Mouse (Mus musculus) bone marrow macrophage, adult 2 months (primary cell): ENCODE data around the gene Rnf5. TPM values are rescaled to one million over a fixed set of nuclear protein-coding genes. Genes with fewer than 3 reads are reported as not detected.

Experiments used
- H3K27ac ChIP-seq: 2 replicates; pipeline ENCODE4 v1.5.1; 2012; ENCODE audit warnings: low read depth, low read length; ENCODE audit not compliant: insufficient read depth
- H3K4me1 ChIP-seq: 2 replicates; pipeline ENCODE4 v1.6.1; 2012; ENCODE audit warnings: low read length; ENCODE audit not compliant: control insufficient read depth, insufficient read depth
- H3K4me3 ChIP-seq: 2 replicates; pipeline ENCODE4 v1.5.1; 2012; ENCODE audit warnings: mild to moderate bottlenecking, low read length, moderate library complexity; ENCODE audit not compliant: insufficient read depth
- CTCF ChIP-seq: IDR thresholded peaks from 2 replicates; pipeline ENCODE4 v1.5.1; 2012; ENCODE audit warnings: low read depth, mild to moderate bottlenecking, low read length, moderate library complexity
- POLR2A ChIP-seq: IDR thresholded peaks from 2 replicates; pipeline ENCODE4 v1.6.1; 2012; ENCODE audit warnings: mild to moderate bottlenecking, low read depth, low read length, borderline replicate concordance
- polyA plus RNA-seq: library from polyadenylated mRNA; stranded (reverse); fragments of >200 nt; gene quantifications from 2 replicates; pipeline ENCODE4 v1.2.4, GENCODE M21; 2012; ENCODE audit not compliant: missing spikeins, insufficient read depth, insufficient read length

Rnf5 gene
- polyA plus RNA-seq, 1 experiment = 110 TPM

DNA sequence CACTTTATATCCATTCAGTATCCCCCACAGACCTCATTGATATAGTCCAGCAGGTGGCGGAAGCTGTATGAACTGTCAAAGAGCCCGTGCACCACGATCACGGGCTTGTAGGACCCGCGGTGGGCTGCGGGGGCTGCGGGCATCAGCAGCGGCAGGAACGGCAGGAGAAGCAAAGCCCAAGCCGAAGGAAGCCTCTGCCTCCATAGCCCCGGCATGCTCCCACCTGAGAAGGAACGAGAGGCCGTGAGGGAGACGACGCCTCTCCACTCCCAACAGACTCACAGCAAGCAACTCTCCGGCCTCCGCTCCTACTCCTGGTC lies 23.2 kb upstream of the Rnf5 start:
- H3K27ac ChIP-seq = peak overlapping the region; percentile 69
- peaks cover 22% of the 10 kb centered on the region for H3K4me1 ChIP-seq
- peak overlapping the region; percentile 69 for H3K4me3 ChIP-seq
- TF ChIP-seq POLR2A (no peak), CTCF (no peak)

DNA sequence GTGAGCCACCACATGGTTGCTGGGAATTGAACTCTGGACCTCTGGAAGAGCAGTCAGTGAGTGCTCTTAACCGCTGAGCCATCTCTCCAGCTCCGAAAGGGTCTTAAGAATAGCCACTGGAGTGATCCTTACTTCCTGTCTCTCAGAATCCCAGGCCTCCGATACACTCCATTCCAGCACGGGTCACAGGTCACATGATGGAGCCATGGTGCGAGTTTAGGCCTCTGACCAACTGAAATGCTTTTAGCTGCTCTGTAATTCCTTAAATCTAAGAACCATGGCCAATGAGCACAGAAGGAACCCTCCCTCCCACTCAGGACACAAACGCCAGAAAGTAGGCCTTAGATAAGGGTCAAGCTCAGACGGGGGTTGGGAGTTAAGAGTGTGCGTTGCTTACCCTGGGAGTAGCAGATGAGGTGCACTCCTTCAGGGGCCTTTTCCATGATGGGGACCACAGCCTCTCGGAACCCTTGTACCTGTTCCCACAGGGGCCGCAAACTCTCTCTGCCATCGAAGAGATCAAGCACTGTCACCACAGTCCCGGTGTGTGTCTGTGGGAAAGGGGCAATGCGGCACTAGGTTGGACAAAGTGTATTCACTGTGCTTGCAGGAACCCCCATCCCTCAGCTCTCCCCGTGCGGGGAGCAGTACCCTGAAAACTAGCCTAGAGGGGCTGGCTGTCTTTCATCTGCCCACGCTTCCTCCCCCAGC lies 22.7 kb upstream of the Rnf5 start:
- Histone ChIP-seq H3K27ac (no peak overlapping the region), H3K4me1 (peaks cover 17% of the 10 kb centered on the region), H3K4me3 (peak overlapping the region; percentile 69)

DNA sequence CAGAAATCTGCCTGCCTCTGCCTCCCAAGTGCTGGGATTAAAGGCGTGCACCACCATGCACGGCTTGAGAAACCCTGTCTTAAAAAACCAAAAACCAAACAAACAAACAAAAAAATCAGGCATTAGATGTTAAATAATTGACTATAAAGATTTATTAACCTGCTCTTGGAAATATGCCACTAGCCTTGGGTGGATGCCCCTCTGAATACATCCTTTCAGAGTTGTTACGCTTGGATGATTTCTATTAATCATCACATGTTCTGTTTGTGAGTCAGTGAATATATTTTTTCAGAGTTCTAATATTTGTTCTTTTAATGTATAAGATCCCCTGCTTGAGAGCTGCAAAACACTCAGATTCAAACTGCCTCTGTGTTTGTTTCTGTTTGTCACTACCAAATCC lies 21.5 kb upstream of the Rnf5 start:
- TF ChIP-seq CTCF (no peak), POLR2A (no peak)
- Histone ChIP-seq H3K4me1 (peaks cover 14% of the 10 kb centered on the region), H3K4me3 (no peak overlapping the region)

More for the DNA sequence above, 22.7 kb upstream of the Rnf5 start:
- TF ChIP-seq CTCF (0 out of 2 replicates have a peak, but pooled peaks have one; percentile 4), POLR2A (no peak)

DNA sequence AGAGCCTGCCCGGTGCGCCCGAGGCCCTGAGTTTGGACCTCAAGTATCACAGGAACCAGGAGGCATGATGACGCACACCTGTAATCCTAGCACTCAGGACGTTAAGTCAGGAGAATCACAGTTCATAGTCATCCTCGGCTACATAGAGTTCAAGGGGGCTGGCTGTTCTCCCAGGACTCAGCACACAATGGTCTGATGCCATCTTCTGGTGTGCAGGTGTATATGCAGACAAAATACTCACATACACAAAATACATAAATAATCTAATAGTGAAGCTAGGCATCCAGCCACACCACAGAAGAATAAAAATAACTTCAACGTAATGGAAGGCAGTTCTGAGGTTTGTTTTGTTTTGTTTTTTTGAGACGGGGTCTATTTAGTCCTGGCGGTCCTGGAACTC lies 19.7 kb upstream of the Rnf5 start:
- H3K4me1 ChIP-seq = 0 out of 2 replicates have a peak, but pooled peaks cover 3% of the 10 kb centered on the region

More for the DNA sequence above, 21.5 kb upstream of the Rnf5 start:
- H3K27ac ChIP-seq = no peak overlapping the region

DNA sequence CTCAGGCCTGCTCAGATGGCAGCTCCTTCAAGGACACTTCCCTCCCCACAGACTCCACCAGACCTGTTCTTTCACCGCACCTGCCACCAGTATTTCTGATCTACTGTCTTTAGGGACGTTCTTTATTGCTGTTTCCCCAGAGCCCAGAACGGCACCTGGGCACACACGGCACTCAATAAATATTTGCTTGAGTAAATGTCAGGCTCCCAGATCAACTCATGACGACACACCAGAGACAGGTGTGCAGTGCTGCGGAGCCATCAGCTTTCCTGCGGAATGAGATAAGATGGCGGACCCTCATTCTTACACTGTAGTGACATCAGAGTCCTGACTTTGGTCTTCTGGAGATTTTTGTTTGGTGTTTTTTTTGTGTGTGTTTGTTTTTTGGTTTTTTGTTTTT lies 17.5 kb upstream of the Rnf5 start:
- no peak overlapping the region for H3K27ac ChIP-seq
- TF ChIP-seq POLR2A = no peak
- TF ChIP-seq CTCF = no peak
- no peak overlapping the region for H3K4me3 ChIP-seq
- H3K4me1 ChIP-seq = no peaks in the 10 kb centered on the region

More for the DNA sequence above, 19.7 kb upstream of the Rnf5 start:
- H3K27ac ChIP-seq = no peak overlapping the region
- TF ChIP-seq POLR2A (no peak), CTCF (no peak)
- H3K4me3 ChIP-seq = no peak overlapping the region

DNA sequence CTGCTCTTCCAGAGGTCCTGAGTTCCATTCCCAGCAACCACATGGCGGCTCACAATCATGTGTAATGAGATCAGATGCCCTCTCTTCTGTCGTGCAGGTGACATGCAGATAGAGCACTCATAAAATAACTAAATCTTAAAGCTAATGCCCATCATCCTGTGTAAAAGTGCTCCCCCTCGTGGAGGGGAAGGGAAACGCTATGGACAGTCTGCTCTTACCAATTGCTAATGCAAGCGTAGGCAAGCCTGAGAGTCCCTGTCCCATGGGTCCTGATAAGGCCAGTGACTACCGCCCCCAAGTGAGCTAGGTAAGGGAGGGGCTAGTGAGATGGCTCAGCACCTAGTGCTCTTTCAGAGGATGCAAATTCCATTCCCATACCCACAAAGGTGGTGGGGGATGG lies 15.5 kb upstream of the Rnf5 start:
- TF ChIP-seq CTCF (peak; percentile 36; the same call in 1 of the 2 replicates), POLR2A (no peak)
- H3K27ac ChIP-seq = no peak overlapping the region
- no peaks in the 10 kb centered on the region for H3K4me1 ChIP-seq
- H3K4me3 ChIP-seq = no peak overlapping the region

DNA sequence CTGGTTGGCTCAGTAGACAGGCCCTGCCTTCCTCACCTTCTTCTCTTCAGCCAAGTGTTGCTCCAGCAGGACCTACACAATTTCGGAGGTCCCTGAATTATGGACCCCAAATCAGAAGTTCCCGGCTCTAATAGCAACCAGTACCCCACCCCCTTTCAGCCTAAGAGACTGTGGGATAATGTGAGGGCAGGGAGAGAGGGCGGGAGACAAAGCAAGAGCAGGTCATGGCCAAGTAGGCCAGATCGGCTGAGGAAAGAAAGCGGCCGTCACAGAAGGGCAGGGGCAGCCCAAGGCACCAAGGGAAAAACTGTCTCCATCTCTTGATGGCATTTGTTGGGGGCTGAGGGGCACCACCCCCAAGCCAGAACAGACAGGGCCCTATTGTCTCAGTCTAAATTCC lies 12.4 kb upstream of the Rnf5 start, which contains the start of gene Egfl8:
TSS of gene Egfl8 (minus strand) at position 101 of the 400 bp plus-strand sequence.
- Histone ChIP-seq H3K27ac (no peak within 1 kb of the TSS), H3K4me3 (no peak within 1 kb of the TSS), H3K4me1 (no peaks in the 10 kb centered on the region)
- TF ChIP-seq CTCF = no peak
- TF ChIP-seq POLR2A = no peak

DNA sequence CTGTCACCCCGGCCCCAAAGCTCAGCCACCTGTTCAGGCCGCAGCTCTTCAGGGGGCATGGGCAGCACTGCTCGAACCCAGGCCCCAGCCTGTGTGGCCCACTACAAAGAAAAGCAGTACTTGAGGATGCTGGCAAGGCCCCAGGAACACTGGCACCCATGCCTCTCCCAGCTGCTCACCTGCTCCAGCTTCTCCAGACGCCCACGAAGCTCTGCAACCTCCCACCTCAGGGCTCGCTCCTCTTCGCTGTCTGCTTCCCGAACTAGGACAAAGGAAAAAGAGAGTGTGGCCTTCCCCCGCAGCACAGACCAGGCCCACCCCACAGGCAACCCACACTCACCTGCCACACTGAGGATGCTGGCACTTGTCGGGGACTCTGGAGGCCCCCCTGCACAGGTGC lies 10.3 kb upstream of the Rnf5 start:
- Histone ChIP-seq H3K4me1 (no peaks in the 10 kb centered on the region), H3K27ac (no peak overlapping the region), H3K4me3 (no peak overlapping the region)
- TF ChIP-seq CTCF (no peak), POLR2A (no peak)

DNA sequence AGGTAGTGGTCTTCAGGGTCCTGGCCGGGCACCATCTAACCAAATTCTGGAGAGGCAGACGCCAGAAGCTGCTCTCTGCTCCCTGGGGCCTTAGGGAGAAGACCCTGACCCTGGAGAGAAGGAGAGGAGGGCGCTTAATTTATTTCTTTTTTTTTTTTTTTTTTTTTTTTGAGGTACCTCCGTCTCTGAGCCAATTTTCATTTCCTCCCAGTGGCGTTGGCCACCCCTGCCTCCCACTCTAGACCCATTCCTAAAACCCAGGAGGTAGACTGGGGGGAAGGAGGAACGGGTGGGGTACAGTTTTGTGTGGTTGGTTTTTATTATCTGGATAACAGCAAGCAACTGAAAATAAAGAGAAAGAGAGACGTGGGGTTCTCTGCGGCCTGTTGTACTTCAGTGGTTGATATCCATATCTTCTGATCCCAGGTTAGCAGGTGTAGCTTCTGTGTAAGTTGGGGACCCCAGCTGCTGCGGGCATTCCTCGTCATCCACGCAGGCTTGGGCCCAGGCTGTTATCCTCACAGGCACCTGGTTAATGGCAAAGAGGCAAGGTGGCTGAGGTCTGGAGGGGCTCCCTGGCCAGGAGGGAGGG lies 9.7 kb upstream of the Rnf5 start:
- TF ChIP-seq POLR2A (no peak), CTCF (no peak)
- Histone ChIP-seq H3K4me3 (no peak overlapping the region), H3K4me1 (no peaks in the 10 kb centered on the region), H3K27ac (no peak overlapping the region)

DNA sequence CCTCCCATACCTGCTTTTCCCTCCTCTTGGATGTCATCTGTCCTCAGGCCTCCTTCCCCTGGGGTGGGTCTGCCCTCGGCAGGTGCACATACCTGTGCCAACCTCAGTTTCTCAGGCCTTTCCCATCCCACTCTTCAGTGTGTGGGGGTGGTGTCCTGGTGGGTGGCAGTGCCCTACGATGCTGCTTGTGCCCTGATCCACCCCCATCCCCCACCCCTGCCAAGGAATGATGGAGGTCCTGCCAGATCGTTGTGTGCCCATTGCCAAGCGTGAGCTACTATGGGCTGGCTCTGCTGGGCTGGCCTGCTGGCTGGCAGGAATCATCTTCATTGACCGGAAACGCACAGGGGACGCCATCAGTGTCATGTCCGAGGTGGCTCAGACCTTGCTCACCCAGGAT lies 7.6 kb upstream of the Rnf5 start:
- TF ChIP-seq CTCF (no peak), POLR2A (no peak)
- Histone ChIP-seq H3K27ac (no peak overlapping the region), H3K4me3 (no peak overlapping the region), H3K4me1 (peaks cover 4% of the 10 kb centered on the region)
